Mouse (Mus musculus): ENCODE results near the gene Npas3. TPM values are rescaled to one million over a fixed set of nuclear protein-coding genes. Genes with fewer than 3 reads are reported as not detected.

The Npas3 gene
- polyA plus RNA-seq, 1 experiment = not detected

DNA sequence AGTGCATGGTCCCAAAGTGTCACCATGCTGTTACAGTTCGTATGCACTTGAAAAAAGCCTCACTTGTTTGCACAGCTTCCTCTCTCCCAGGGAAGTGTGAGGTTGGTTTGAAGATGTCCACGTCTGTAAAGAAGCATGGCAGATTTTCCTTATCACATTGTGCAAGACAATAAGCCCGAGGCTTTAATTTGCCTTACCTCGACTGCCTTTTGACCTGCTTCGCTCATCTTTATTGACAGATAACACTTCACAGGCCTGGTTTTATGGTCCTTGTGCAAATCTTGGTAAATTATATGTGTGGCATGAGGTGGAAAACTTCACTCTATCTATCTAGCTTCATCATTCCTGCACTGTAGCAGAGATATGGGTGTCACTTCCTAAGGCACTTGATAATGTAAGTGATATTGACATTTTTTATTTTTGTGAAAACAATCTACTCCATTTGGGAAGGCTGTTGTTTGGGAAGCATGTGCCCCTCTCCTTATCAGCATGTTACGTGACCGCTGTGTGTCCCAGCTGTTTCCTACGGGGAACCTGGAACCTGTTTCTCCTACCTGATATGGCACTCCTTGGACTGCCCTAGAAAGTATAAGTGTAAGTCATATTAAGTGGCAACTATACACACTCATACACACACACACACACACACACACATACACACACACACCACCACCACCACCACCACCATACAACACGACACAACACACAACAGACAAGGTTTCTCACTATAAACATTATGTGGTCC lies 450.2 kb downstream of the Npas3 start:
- H3K4me1 ChIP-seq (ENCODE audit: control insufficient read depth, insufficient read depth, low read length) = no peaks in the 10 kb centered on the region
- no peak overlapping the region for H3K4me3 ChIP-seq (ENCODE audit: insufficient read depth, low read depth, low read length)
- no peak for TF ChIP-seq POLR2A (IDR thresholded peaks at IDR 0.05; ENCODE audit: insufficient read depth, low read depth, low read length)
- TF ChIP-seq CTCF (IDR thresholded peaks at IDR 0.05; ENCODE audit: insufficient read depth, low read depth, low read length) = no peak
- 96% methylated on average over 9 of the region's 9 CpGs for WGBS
- H3K27ac ChIP-seq (ENCODE audit: insufficient read depth, low read depth, low read length) = no peak overlapping the region

DNA sequence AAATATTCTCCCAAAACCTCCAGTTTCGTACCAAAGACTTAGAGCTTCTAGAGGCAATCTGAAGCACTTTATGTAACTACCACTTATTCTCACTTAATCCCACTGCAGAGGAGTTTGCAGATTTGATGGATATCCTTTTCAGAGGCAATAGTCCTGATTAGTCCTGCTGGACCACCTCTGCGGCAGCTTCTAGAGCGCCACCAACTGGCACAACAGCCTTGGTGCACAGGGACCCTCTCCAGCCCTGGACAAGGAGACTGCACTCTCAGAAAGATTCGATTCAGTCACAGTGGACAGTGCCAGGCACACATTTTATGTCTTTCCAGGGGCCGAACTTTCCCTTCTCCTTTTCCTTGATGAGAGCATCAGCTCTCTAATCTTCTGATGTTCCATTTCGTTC lies 471.4 kb downstream of the Npas3 start:
- TF ChIP-seq CTCF (IDR thresholded peaks at IDR 0.05; ENCODE audit: insufficient read depth, low read depth, low read length) = no peak
- no peak for TF ChIP-seq POLR2A (IDR thresholded peaks at IDR 0.05; ENCODE audit: insufficient read depth, low read depth, low read length)
- Histone ChIP-seq H3K4me3 (ENCODE audit: insufficient read depth, low read depth, low read length) (no peak overlapping the region), H3K27ac (ENCODE audit: insufficient read depth, low read depth, low read length) (no peak overlapping the region), H3K4me1 (ENCODE audit: control insufficient read depth, insufficient read depth, low read length) (no peaks in the 10 kb centered on the region)
- WGBS = 68% methylated on average over 6 of the region's 6 CpGs

DNA sequence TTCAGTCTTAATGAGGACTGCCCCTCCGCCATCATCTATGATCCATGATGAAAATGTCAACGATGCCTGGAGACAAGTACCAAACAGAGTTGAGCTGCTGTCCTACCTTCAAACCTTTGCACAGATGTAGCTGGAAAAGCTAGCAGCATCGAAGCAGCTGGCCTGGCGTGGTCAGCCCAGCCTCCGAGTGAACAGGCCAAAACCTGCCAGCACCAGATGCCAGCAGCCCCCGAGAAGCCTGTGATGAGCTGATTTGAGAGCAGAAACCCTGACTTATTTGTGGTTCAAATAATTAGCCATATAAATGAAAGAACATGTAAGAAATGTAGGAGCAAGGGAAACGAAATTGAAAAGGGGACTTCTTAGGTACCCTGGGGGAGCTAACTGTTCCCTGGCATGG lies 473.7 kb downstream of the Npas3 start:
- H3K4me3 ChIP-seq (ENCODE audit: insufficient read depth, low read depth, low read length) = no peak overlapping the region
- H3K27ac ChIP-seq (ENCODE audit: insufficient read depth, low read depth, low read length) = no peak overlapping the region
- 81% methylated on average over 7 of the region's 7 CpGs for WGBS
- no peaks in the 10 kb centered on the region for H3K4me1 ChIP-seq (ENCODE audit: control insufficient read depth, insufficient read depth, low read length)
- TF ChIP-seq POLR2A (IDR thresholded peaks at IDR 0.05; ENCODE audit: insufficient read depth, low read depth, low read length) = no peak
- no peak for TF ChIP-seq CTCF (IDR thresholded peaks at IDR 0.05; ENCODE audit: insufficient read depth, low read depth, low read length)

DNA sequence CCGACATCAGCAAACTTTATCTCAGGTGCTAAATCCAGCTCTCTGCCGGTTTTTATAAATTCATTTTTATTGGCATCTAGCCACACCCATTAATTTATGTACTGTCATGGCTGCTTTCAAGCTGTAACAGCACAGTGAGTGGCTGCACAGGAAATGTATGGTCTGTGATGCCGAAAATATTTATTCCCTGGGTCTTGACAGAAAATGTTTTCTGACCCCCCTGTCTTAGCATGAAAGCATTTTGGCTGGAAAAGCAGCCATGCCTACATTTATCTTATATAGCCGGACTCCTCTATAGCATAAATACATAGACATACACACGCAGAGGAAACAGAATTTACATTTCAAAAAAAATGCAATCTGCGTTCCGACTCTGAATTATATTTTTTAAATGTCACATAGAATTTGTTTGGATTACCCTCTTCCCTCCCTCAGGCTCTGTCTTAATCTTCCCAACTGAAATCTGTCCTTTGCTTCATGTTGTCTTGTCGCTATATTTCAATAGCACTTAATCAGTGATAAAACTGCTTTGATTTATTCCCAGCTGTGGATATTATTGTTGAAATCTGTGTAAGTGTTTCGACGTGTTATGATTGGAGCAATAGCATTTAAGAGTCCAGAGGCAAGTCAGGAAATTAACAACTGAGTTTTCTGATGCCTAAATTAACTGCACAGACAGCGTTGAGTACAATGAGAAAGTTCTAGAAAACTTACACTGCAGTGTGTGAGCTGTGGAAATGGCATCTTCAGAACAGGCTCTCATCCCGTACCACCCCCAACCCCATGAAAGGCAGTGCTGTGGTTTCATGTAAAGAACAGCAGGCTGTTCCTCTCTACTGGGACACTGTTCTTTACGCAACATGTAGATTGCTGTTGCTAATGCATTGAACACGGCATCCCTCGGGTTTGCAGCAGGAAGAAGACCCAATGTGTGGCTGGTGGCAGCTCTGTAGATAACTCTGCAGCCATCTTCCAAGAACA lies 474.5 kb downstream of the Npas3 start:
- H3K4me3 ChIP-seq (ENCODE audit: insufficient read depth, low read depth, low read length) = no peak overlapping the region
- no peak overlapping the region for H3K27ac ChIP-seq (ENCODE audit: insufficient read depth, low read depth, low read length)
- no peak for TF ChIP-seq CTCF (IDR thresholded peaks at IDR 0.05; ENCODE audit: insufficient read depth, low read depth, low read length)
- TF ChIP-seq POLR2A (IDR thresholded peaks at IDR 0.05; ENCODE audit: insufficient read depth, low read depth, low read length) = no peak
- no peaks in the 10 kb centered on the region for H3K4me1 ChIP-seq (ENCODE audit: control insufficient read depth, insufficient read depth, low read length)
- WGBS = 95% methylated on average over 15 of the region's 15 CpGs

DNA sequence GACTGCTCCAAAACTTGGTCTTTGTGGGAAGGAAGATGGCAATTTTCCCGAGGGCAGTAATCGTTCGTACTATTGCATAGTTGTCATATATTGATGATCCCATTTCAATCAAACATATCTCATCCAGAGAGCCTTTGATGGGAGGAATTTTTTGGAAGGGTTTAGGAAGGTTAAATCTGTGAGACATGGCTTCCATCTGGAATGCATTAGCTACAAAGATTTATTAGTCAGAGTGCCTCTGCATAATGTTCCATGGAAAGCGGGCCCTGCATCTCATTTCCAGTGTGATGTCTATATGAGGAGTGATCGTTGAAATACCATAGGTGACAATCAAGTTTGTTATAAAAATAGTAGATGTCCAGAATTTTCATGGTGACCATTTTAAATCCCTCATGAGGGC lies 480.8 kb downstream of the Npas3 start:
- TF ChIP-seq CTCF (IDR thresholded peaks at IDR 0.05; ENCODE audit: insufficient read depth, low read depth, low read length) = no peak
- TF ChIP-seq POLR2A (IDR thresholded peaks at IDR 0.05; ENCODE audit: insufficient read depth, low read depth, low read length) = no peak
- no peaks in the 10 kb centered on the region for H3K4me1 ChIP-seq (ENCODE audit: control insufficient read depth, insufficient read depth, low read length)
- 96% methylated on average over 5 of the region's 5 CpGs for WGBS
- no peak overlapping the region for H3K4me3 ChIP-seq (ENCODE audit: insufficient read depth, low read depth, low read length)
- H3K27ac ChIP-seq (ENCODE audit: insufficient read depth, low read depth, low read length) = no peak overlapping the region

DNA sequence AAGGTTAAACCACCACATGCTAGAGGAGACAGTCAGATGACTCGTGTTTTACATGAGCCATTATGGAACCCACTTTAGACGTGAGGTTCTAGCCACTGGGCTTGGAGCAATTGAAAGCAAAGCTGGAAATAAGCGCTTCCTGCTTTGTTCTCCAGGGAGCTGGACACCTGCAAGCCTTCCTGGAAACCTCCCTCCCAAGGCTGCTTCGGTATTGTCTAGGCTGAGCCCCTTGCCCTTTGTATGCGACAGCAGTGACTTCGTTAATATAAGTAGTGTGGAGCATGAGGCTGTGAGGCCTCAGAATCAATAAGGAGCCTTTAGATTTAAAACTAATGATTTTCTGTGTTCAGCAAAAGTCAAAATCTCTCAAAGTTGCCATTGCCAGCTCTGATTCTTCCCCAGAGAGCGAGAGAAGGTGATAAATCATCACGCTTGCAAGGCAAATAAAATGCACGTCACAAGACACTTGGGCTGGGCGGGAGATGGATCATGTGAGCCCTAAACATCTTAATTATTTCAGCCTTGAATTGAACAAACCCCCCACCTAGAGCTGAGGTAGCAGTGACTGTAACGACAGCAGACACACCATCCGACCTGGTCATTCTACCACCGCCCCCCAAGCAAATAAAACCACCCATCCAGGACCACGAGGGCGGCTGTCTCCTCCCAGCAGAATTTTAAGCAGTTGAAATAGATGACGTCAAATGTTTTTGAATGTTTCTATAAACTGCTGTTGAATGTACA lies 490.2 kb downstream of the Npas3 start:
- TF ChIP-seq POLR2A (IDR thresholded peaks at IDR 0.05; ENCODE audit: insufficient read depth, low read depth, low read length) = no peak
- no peak for TF ChIP-seq CTCF (IDR thresholded peaks at IDR 0.05; ENCODE audit: insufficient read depth, low read depth, low read length)
- H3K4me3 ChIP-seq (ENCODE audit: insufficient read depth, low read depth, low read length) = no peak overlapping the region
- H3K27ac ChIP-seq (ENCODE audit: insufficient read depth, low read depth, low read length) = no peak overlapping the region
- no peaks in the 10 kb centered on the region for H3K4me1 ChIP-seq (ENCODE audit: control insufficient read depth, insufficient read depth, low read length)
- 83% methylated on average over 16 of the region's 16 CpGs for WGBS

DNA sequence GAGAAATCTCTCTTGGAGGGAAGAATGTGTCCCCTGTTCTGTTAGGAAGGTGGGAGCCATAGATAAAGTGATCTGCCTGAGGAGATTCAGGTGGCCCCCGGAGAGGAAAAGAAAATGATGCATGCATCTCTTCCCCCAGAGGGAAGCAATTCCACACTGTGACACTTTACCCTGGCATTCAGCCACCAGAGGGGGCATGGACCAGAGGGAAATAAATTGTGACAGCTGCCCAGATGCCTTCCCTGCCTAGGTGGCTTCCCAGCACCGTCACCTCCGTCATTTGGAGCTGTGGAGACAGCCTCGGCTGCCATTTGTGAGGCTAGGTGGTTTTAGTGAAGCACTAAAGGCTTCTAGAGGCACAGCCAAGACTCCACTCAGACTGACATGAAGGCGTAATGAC lies 498.2 kb downstream of the Npas3 start:
- H3K4me1 ChIP-seq (ENCODE audit: control insufficient read depth, insufficient read depth, low read length) = no peaks in the 10 kb centered on the region
- H3K27ac ChIP-seq (ENCODE audit: insufficient read depth, low read depth, low read length) = no peak overlapping the region
- whole genome bisulfite sequencing = 77% methylated on average over 5 of the region's 5 CpGs
- no peak for TF ChIP-seq POLR2A (IDR thresholded peaks at IDR 0.05; ENCODE audit: insufficient read depth, low read depth, low read length)
- TF ChIP-seq CTCF (IDR thresholded peaks at IDR 0.05; ENCODE audit: insufficient read depth, low read depth, low read length) = no peak
- no peak overlapping the region for H3K4me3 ChIP-seq (ENCODE audit: insufficient read depth, low read depth, low read length)

DNA sequence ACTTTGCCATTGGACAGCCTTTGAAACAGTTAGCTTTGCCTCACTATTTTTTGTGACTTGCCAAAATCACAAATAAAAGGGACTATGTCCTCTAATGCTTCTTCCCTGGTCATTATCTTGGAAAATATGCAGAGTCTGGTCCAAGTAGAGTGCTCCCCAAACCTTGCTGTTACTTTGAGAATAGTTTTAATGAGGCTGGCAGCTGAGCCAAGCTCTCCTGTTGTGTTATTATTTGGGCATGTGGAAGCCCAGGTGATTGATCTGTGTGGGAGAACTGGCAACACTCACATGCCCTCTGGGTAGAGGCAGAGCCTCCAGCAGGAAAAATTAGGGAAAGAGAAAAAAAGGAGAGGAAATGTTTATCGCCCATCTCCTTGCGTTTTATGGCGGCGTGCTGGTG lies 500.9 kb downstream of the Npas3 start:
- Histone ChIP-seq H3K27ac (ENCODE audit: insufficient read depth, low read depth, low read length) (no peak overlapping the region), H3K4me1 (ENCODE audit: control insufficient read depth, insufficient read depth, low read length) (peaks cover 8% of the 10 kb centered on the region), H3K4me3 (ENCODE audit: insufficient read depth, low read depth, low read length) (no peak overlapping the region)
- TF ChIP-seq CTCF (IDR thresholded peaks at IDR 0.05; ENCODE audit: insufficient read depth, low read depth, low read length) (no peak), POLR2A (IDR thresholded peaks at IDR 0.05; ENCODE audit: insufficient read depth, low read depth, low read length) (no peak)
- WGBS = 72% methylated on average over 4 of the region's 4 CpGs

All from olfactory bulb, adult 2 months (tissue).